Mouse (Mus musculus): ENCODE results near the gene Ptpro. TPM values are rescaled to one million over a fixed set of nuclear protein-coding genes. Genes with fewer than 3 reads are reported as not detected.

The Ptpro gene
- polyA plus RNA-seq, 1 experiment from 2014 or later, result 1.8 TPM

- ATAC-seq (ENCODE audit: low FRiP score, low read depth), result no peak
- no peak overlapping the region for H3K9ac ChIP-seq
- WGBS, result 77% methylated on average over 4 of the region's 4 CpGs
- no peak overlapping the region for H3K27ac ChIP-seq
- no peaks in the 10 kb centered on the region for H3K4me1 ChIP-seq
- no peaks in the 10 kb centered on the region for H3K9me3 ChIP-seq
- H3K4me3 ChIP-seq, result no peak overlapping the region
- no peaks in the 10 kb centered on the region for H3K36me3 ChIP-seq
- H3K4me2 ChIP-seq (replicated peaks), result no peak overlapping the region
- H3K27me3 ChIP-seq, result no peaks in the 10 kb centered on the region
These were observed 144.1 kb downstream of the Ptpro start for GRCm38 (mm10) chr6:137396106-137396793.

GRCm38 (mm10) chr6:137397358-137397757, 145.2 kb downstream of the Ptpro start:
- Histone ChIP-seq H3K4me3 (no peak overlapping the region), H3K4me2 (replicated peaks) (no peak overlapping the region), H3K27ac (no peak overlapping the region), H3K4me1 (no peaks in the 10 kb centered on the region), H3K9ac (no peak overlapping the region), H3K9me3 (no peaks in the 10 kb centered on the region), H3K36me3 (no peaks in the 10 kb centered on the region), H3K27me3 (no peaks in the 10 kb centered on the region)
- no peak for ATAC-seq (ENCODE audit: low FRiP score, low read depth)
- 91% methylated on average over 2 of the region's 2 CpGs for WGBS

GRCm38 (mm10) chr6:137404196-137404595, 152.1 kb downstream of the Ptpro start:
- H3K4me3 ChIP-seq, result no peak overlapping the region
- H3K27me3 ChIP-seq, result no peaks in the 10 kb centered on the region
- H3K9me3 ChIP-seq, result no peaks in the 10 kb centered on the region
- no peak overlapping the region for H3K27ac ChIP-seq
- ATAC-seq (ENCODE audit: low FRiP score, low read depth), result no peak
- no peak overlapping the region for H3K4me2 ChIP-seq (replicated peaks)
- no peak overlapping the region for H3K9ac ChIP-seq
- 73% methylated on average over 4 of the region's 4 CpGs for WGBS
- no peaks in the 10 kb centered on the region for H3K4me1 ChIP-seq
- no peaks in the 10 kb centered on the region for H3K36me3 ChIP-seq

- no peak overlapping the region for H3K9ac ChIP-seq
- no peak for ATAC-seq (ENCODE audit: low FRiP score, low read depth)
- H3K27ac ChIP-seq, result no peak overlapping the region
- no peaks in the 10 kb centered on the region for H3K36me3 ChIP-seq
- no peak overlapping the region for H3K4me2 ChIP-seq (replicated peaks)
- H3K4me1 ChIP-seq, result no peaks in the 10 kb centered on the region
- H3K9me3 ChIP-seq, result no peaks in the 10 kb centered on the region
- H3K4me3 ChIP-seq, result no peak overlapping the region
- no peaks in the 10 kb centered on the region for H3K27me3 ChIP-seq
- 78% methylated on average over 2 of the region's 2 CpGs for WGBS
These were observed 153.6 kb downstream of the Ptpro start for GRCm38 (mm10) chr6:137405690-137406089.

- ATAC-seq (ENCODE audit: low FRiP score, low read depth), result no peak
- H3K4me3 ChIP-seq, result no peak overlapping the region
- no peaks in the 10 kb centered on the region for H3K27me3 ChIP-seq
- no peaks in the 10 kb centered on the region for H3K36me3 ChIP-seq
- H3K4me1 ChIP-seq, result 0 out of 2 replicates have a peak, but pooled peaks cover 3% of the 10 kb centered on the region
- 73% methylated on average over 3 of the region's 3 CpGs for WGBS
- no peaks in the 10 kb centered on the region for H3K9me3 ChIP-seq
- no peak overlapping the region for H3K27ac ChIP-seq
- no peak overlapping the region for H3K9ac ChIP-seq
- no peak overlapping the region for H3K4me2 ChIP-seq (replicated peaks)
These were observed 158.4 kb downstream of the Ptpro start for GRCm38 (mm10) chr6:137410510-137410909.

DNA sequence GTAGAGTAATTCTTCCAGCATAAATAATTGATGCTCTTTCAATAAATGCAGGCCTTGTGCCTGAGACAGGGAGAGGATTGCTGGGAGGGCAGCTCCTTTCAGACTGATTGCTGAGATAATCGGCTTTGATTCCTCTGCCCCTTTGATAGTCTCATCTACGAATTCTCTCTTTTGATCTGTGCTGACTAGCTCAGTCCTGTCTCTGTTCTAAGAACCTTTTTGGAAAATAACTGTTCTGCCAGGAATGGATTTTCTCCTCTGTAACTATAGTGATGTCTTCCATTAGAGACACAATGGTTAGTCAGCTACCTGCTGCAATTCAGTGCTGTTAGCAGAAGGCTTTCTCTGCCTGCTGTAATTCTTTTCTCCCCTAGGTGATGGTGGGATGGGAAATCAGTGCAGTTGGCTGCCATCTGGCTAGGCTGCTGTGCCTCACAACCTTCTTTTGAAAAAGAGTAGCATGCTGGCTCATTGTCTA, 159.8 kb downstream of the Ptpro start:
- no peak overlapping the region for H3K9ac ChIP-seq
- no peak overlapping the region for H3K27ac ChIP-seq
- H3K27me3 ChIP-seq, result no peaks in the 10 kb centered on the region
- no peak for ATAC-seq (ENCODE audit: low FRiP score, low read depth)
- WGBS, result 53% methylated on average over 2 of the region's 2 CpGs
- H3K4me1 ChIP-seq, result 0 out of 2 replicates have a peak, but pooled peaks cover 3% of the 10 kb centered on the region
- no peaks in the 10 kb centered on the region for H3K36me3 ChIP-seq
- H3K4me3 ChIP-seq, result no peak overlapping the region
- H3K9me3 ChIP-seq, result no peaks in the 10 kb centered on the region
- H3K4me2 ChIP-seq (replicated peaks), result no peak overlapping the region

GRCm38 (mm10) chr6:137413045-137413444, 160.9 kb downstream of the Ptpro start:
- ATAC-seq (ENCODE audit: low FRiP score, low read depth), result no peak
- 79% methylated on average over 2 of the region's 2 CpGs for WGBS
- H3K4me2 ChIP-seq (replicated peaks), result no peak overlapping the region

DNA sequence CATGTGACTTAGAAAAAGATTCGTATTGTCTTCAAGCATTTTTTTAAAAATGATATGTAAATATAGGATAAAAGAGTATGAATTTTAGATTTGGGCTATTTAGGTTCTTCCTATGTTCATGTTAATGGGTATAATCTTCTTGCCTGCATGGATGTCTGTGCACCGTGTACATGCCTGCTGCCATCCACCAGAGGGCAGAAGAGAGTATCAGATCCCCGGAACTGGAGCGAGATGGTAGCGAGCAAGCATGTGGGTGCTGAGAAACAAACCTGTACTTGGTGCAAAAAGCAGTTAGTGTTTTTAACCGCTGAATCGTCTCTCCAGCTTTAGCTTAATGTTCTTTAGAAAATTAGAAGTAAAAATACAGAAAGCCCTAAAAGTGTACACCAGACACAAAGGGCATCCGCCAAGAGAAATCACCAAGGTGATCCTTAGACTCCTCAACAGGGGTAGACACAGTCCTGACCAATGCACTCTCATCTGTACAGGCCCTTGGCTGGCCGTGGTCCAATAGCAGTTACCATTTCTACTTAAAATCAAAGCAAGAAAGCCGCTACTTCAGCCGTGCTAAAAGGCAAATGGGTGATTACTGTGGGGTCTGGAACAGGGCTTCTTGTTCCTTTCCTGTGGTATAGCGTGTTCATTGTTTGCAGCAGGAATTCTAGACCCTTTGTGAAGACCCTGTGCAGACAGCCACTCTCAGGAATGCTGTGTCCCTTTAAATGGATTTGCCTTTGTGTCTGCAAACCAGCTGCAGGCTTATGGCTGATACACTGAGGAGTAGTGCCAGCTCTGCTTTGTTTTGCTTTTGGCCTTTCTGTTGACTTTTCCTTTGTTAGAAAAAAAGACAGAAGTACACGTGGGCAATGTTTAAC, 162.6 kb downstream of the Ptpro start:
- Histone ChIP-seq H3K9ac (no peak overlapping the region), H3K27me3 (no peaks in the 10 kb centered on the region), H3K4me2 (replicated peaks) (no peak overlapping the region), H3K36me3 (no peaks in the 10 kb centered on the region), H3K9me3 (no peaks in the 10 kb centered on the region), H3K4me3 (no peak overlapping the region), H3K4me1 (0 out of 2 replicates have a peak, but pooled peaks cover 3% of the 10 kb centered on the region), H3K27ac (no peak overlapping the region)
- ATAC-seq (ENCODE audit: low FRiP score, low read depth), result peak; percentile 53; the same call in 1 of the 2 replicates
- 57% methylated on average over 13 of the region's 13 CpGs for WGBS

More at GRCm38 (mm10) chr6:137413045-137413444, 160.9 kb downstream of the Ptpro start:
- H3K27ac ChIP-seq, result no peak overlapping the region
- H3K9ac ChIP-seq, result no peak overlapping the region
- 0 out of 2 replicates have a peak, but pooled peaks cover 3% of the 10 kb centered on the region for H3K4me1 ChIP-seq
- H3K36me3 ChIP-seq, result no peaks in the 10 kb centered on the region
- no peaks in the 10 kb centered on the region for H3K9me3 ChIP-seq
- no peaks in the 10 kb centered on the region for H3K27me3 ChIP-seq
- no peak overlapping the region for H3K4me3 ChIP-seq

DNA sequence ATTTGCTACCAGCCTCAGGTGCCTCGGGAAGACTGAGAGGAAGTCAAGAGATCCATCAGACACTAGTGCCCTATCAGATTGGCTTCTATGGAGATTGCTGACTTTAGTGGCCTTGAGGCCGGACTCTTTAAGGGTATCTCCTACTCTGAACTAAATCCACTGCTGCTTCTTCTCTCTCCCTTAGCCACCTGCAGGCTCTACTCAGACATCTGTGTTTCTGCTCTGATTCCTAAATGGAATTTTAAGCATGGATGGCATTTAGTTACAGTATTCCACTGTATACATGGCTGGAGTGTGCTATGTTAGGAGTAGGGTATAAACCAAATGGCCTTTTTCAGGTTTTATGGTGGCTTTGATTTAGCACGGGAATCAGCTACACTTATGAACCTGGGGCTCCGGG, 170.7 kb downstream of the Ptpro start:
- Histone ChIP-seq H3K4me3 (no peak overlapping the region), H3K27ac (no peak overlapping the region)

GRCm38 (mm10) chr6:137423830-137424229, 171.7 kb downstream of the Ptpro start:
- ATAC-seq (ENCODE audit: low FRiP score, low read depth), result no peak
- WGBS, result 67% methylated on average over 10 of the region's 10 CpGs
- H3K4me1 ChIP-seq, result peaks cover 7% of the 10 kb centered on the region; the same call in 1 of the 2 replicates
- no peak overlapping the region for H3K27ac ChIP-seq
- no peak overlapping the region for H3K9ac ChIP-seq
- no peaks in the 10 kb centered on the region for H3K36me3 ChIP-seq
- H3K9me3 ChIP-seq, result no peaks in the 10 kb centered on the region
- H3K4me2 ChIP-seq (replicated peaks), result no peak overlapping the region
- no peaks in the 10 kb centered on the region for H3K27me3 ChIP-seq
- no peak overlapping the region for H3K4me3 ChIP-seq

More for the DNA sequence above, 170.7 kb downstream of the Ptpro start:
- Histone ChIP-seq H3K4me2 (replicated peaks) (no peak overlapping the region), H3K9ac (no peak overlapping the region), H3K9me3 (no peaks in the 10 kb centered on the region), H3K27me3 (no peaks in the 10 kb centered on the region), H3K36me3 (no peaks in the 10 kb centered on the region), H3K4me1 (peaks cover 7% of the 10 kb centered on the region; the same call in 1 of the 2 replicates)
- ATAC-seq (ENCODE audit: low FRiP score, low read depth), result no peak
- WGBS, result 59% methylated on average over 4 of the region's 4 CpGs

GRCm38 (mm10) chr6:137425500-137426432, 173.6 kb downstream of the Ptpro start:
- ATAC-seq (ENCODE audit: low FRiP score, low read depth), result no peak; the same call in 1 of the 2 replicates
- H3K4me3 ChIP-seq, result no peak overlapping the region
- H3K9me3 ChIP-seq, result no peaks in the 10 kb centered on the region
- H3K4me2 ChIP-seq (replicated peaks), result no peak overlapping the region
- H3K27me3 ChIP-seq, result no peaks in the 10 kb centered on the region
- 38% methylated on average over 14 of the region's 14 CpGs for WGBS
- H3K27ac ChIP-seq, result no peak overlapping the region
- H3K4me1 ChIP-seq, result peaks cover 7% of the 10 kb centered on the region; the same call in 1 of the 2 replicates
- no peaks in the 10 kb centered on the region for H3K36me3 ChIP-seq
- no peak overlapping the region for H3K9ac ChIP-seq
